Mouse (Mus musculus) urinary bladder, postnatal 0 days (tissue): Measurements from ENCODE around the gene Ccdc70. TPM values are rescaled to one million over a fixed set of nuclear protein-coding genes. Genes with fewer than 3 reads are reported as not detected.

Experiments used
- polyA plus RNA-seq: library from polyadenylated mRNA; unstranded; fragments of >200 nt; fragmentation: Nextera tagmentation; extraction: Ambion mirVana; gene quantifications from 2 replicates; pipeline ENCODE4 v1.2.1, GENCODE M21; 2015

Ccdc70 gene
- polyA plus RNA-seq: not detected in 2 replicates

GRCm38 (mm10) chr8:21969475-21969874, at the start of gene Ccdc70:
Gene Ccdc70 (plus strand): TSS chr8:21969775.

GRCm38 (mm10) chr8:21932610-21933009, 37.0 kb upstream of the Ccdc70 start, which contains the start of gene Defb15:
Gene Defb15 (minus strand): TSS chr8:21932710.

GRCm38 (mm10) chr8:21938052-21938451, 31.5 kb upstream of the Ccdc70 start, which contains the start of gene Defb35:
Gene Defb35 (plus strand): TSS chr8:21938352.

GRCm38 (mm10) chr8:21946462-21946861, 23.1 kb upstream of the Ccdc70 start, which contains the start of gene Defb13:
Gene Defb13 (plus strand): TSS chr8:21946762.

GRCm38 (mm10) chr8:21958414-21958813, 11.2 kb upstream of the Ccdc70 start, which contains the start of gene Fam90a1a:
Gene Fam90a1a (plus strand): TSS chr8:21958714.

Other genes starting within 250 kb of the Ccdc70 start
- gene Defa24, start 235.3 kb upstream of the Ccdc70 start, polyA plus RNA-seq: not detected in 2 replicates
- not detected in 2 replicates for gene Defb50, start 146.2 kb upstream of the Ccdc70 start, polyA plus RNA-seq
- not detected in 2 replicates for gene Defb2, start 129.8 kb upstream of the Ccdc70 start, polyA plus RNA-seq
- gene Defb10, start 110.9 kb upstream of the Ccdc70 start, polyA plus RNA-seq: not detected in 2 replicates
- not detected in 2 replicates for gene Defb9, start 84.4 kb upstream of the Ccdc70 start, polyA plus RNA-seq
- not detected in 2 replicates for gene Defb11, start 63.4 kb upstream of the Ccdc70 start, polyA plus RNA-seq
- gene Defb15, start 37.1 kb upstream of the Ccdc70 start, polyA plus RNA-seq: not detected in 2 replicates
- gene Defb35, start 31.4 kb upstream of the Ccdc70 start, polyA plus RNA-seq: not detected in 2 replicates
- gene Defb13, start 23.0 kb upstream of the Ccdc70 start, polyA plus RNA-seq: not detected in 2 replicates
- gene Fam90a1a, start 11.1 kb upstream of the Ccdc70 start, polyA plus RNA-seq: not detected in 2 replicates
- gene Atp7b, start 90.5 kb downstream of the Ccdc70 start, polyA plus RNA-seq: 0.08 and 0.10 TPM in 2 replicates
- 15.9 and 19.1 TPM in 2 replicates for gene Alg11, start 90.9 kb downstream of the Ccdc70 start, polyA plus RNA-seq
- 0.60 and 0.75 TPM in 2 replicates for gene Nek5, start 155.3 kb downstream of the Ccdc70 start, polyA plus RNA-seq
- gene Nek3, start 196.7 kb downstream of the Ccdc70 start, polyA plus RNA-seq: 4.0 and 4.2 TPM in 2 replicates
- 19.4 and 24.7 TPM in 2 replicates for gene Ckap2, start 216.0 kb downstream of the Ccdc70 start, polyA plus RNA-seq
- 32.7 and 37.8 TPM in 2 replicates for gene Vps36, start 223.0 kb downstream of the Ccdc70 start, polyA plus RNA-seq